Mouse (Mus musculus): ENCODE data around the gene Prl2c3. TPM values are rescaled to one million over a fixed set of nuclear protein-coding genes. Genes with fewer than 3 reads are reported as not detected.

Prl2c3 gene
- not detected in 2 replicates for polyA plus RNA-seq (2012; rRNA removed)

DNA sequence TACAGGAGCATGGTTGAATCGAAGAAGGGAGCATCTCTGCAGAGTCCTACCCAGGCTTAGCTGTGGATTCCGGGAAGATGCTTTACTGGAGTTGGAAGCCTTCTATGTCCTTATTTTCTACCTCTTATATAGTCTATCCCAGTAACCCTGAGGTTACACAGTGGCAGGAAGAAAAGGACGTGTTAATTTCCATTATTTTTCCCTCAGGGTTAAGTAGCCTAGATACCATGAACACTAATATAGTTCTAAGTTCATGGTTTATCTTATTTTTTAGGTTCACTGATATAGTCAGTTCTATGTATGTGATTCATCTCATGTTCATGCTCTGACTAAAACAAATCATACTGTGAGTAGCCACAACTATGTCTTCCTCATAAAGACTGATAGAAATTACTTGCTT, at the start of gene Prl2c3:
Gene Prl2c3 (minus strand): TSS at position 101 of the 400 bp plus-strand sequence.

Other genes starting within 250 kb of the Prl2c3 start
- gene Ero1lb, start 234.2 kb downstream of the Prl2c3 start, polyA plus RNA-seq (2012; rRNA removed), result 3.3 and 4.8 TPM in 2 replicates
- gene Prl2c2, start 205.3 kb upstream of the Prl2c3 start, polyA plus RNA-seq (2012; rRNA removed), result not detected in 2 replicates